Mouse (Mus musculus) megakaryocyte, embryonic 14.5 days (primary cell): ENCODE measurements around the gene Ube2h.

Source experiments
- FLI1 ChIP-seq: IDR thresholded peaks from 2 replicates; pipeline ENCODE4 v1.6.1; 2012; ENCODE audit warnings: low read length, inconsistent platforms, mixed read lengths
- GATA1 ChIP-seq: IDR thresholded peaks from 3 replicates; pipeline ENCODE4 v1.6.1; 2012; ENCODE audit warnings: mixed read lengths, low read length, inconsistent platforms, borderline replicate concordance

GRCm38 (mm10) chr6:30204383-30205179 is 99.8 kb downstream of the Ube2h start:
- no peak for TF ChIP-seq GATA1
- TF ChIP-seq FLI1: no peak
